Mouse (Mus musculus) heart, adult 8-10 months (tissue): ENCODE data around the gene Wasf2. TPM values are rescaled to one million over a fixed set of nuclear protein-coding genes. Genes with fewer than 3 reads are reported as not detected.

ENCODE experiments used
- DNase-seq: peaks from one replicate; pipeline ENCODE4 v3.0.0; 2022; ENCODE audit warnings: low spot score
- total RNA-seq, 4 experiments: library from RNA; stranded (reverse); gene quantifications; 2 replicates each; pipeline ENCODE4 v1.2.4; 2022

The Wasf2 gene
- total RNA-seq, 4 experiments from 2014 or later, result 64.1 to 87.2 (median 71.5) TPM

DNA sequence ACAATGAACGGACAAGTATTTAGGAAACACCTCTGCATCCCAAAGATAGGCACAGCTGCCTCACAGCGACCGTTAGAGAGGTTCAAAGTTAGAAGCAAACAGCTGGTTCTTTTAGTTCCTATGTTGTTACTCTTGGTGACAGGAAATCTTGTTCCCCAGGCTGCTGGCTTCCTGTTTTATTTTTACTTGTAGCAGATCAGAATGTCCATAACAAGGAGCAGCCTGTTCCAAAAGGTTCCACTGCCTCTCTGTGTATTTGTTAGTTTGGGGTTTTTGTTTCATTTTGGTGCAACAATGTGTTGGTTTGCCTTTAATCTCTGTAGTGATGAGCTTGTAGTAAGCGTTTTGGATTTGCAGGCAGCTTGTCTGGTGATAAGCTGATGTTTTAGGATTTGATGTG, 44.1 kb downstream of the Wasf2 start:
- peak; percentile 91 for DNase-seq

GRCm38 (mm10) chr4:133175274-133175673, 45.0 kb downstream of the Wasf2 start:
- no peak for DNase-seq

- DNase-seq, result no peak
These were observed 45.9 kb downstream of the Wasf2 start for GRCm38 (mm10) chr4:133175998-133176760.

- no peak for DNase-seq
These were observed 46.6 kb downstream of the Wasf2 start for GRCm38 (mm10) chr4:133176761-133177403.

- DNase-seq, result no peak
These were observed 48.0 kb downstream of the Wasf2 start for GRCm38 (mm10) chr4:133178305-133178704.

DNA sequence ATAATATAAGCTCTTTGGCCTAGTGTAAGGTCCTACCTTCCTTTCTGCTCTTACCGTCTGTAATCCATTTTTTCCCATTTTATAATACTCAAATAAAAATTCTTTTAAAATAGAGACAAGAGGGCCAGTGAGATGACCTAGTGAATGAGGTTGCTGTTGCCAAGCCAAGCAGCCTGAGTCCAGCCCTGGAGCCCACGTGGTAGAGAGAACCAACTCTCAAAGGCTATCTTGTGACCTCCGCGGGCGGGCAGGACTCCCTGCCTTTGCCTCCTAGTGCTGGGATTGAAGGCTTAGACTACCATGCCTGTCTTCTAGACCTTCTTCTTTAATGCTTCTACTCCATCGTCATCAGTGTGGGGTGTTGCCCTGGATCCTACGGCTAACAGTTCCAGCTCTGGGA, 49.0 kb downstream of the Wasf2 start:
- DNase-seq, result no peak

DNA sequence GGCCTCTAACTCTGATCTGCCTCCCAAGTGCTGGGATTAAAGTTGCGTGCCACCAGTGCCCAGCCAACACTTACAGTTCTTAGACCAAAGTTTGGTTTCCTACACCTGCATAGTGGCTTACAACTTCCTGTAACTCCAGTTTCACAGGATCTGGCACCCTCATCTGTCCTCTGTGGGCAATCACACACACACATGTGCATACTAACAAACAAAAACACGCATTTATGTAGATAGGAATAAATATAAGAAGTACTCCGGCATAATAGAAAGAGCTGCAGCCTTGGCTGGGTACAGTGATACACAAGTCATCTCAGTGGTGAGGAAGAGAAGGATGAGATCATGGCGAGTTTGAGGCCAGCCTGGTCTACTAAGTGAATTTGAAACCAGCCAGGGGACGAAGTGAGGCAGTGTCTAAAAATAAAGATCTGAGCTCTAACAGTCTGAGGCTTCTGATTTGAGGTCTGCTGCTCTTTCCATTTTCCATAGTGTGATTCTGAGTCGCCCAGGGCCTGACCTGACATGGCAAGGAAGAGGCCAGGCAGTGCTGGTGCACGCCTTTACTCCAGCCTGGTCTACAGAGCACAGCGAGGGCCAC, 52.2 kb downstream of the Wasf2 start:
- DNase-seq, result no peak

DNA sequence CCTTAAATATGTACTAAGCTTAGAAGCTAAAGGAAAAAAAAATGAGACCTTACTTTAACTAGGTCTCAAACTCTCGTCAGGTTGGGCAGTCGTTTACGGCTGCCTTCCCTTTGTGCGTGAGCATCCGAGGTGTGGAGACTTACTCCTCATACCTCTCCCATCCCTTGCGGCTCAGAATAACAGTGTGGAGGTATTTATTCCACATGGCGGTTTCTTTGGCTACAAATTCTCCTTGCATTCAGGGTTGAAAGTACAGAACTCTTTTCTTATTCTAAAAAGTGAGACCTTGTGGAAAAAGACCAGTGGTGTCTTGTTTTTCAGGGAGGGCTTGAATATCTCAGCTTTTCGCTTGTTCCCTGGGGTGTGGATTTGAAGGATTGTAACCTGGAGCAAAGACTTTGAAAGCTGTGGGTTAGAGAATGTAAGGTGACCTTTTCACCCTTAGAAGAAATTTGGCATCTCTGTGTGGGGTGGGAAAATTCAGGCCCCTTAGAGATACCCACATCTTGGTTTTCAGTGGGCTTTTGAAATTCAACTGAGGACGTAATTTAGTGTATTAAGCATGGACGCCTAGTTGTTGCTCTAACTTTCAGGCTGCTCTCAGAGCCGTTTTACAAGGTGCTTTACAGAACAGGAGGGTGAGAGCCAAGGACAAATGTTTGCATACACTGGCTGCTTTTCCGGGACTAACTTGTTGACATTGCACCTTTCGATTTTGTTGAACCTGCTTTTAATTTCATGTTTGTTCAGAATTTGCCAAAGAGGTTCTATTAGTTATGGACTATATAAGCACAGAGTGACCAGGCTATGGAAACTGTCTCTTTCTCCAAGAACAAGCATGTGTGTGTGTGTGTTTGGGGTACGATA, 54.0 kb downstream of the Wasf2 start:
- no peak for DNase-seq

DNA sequence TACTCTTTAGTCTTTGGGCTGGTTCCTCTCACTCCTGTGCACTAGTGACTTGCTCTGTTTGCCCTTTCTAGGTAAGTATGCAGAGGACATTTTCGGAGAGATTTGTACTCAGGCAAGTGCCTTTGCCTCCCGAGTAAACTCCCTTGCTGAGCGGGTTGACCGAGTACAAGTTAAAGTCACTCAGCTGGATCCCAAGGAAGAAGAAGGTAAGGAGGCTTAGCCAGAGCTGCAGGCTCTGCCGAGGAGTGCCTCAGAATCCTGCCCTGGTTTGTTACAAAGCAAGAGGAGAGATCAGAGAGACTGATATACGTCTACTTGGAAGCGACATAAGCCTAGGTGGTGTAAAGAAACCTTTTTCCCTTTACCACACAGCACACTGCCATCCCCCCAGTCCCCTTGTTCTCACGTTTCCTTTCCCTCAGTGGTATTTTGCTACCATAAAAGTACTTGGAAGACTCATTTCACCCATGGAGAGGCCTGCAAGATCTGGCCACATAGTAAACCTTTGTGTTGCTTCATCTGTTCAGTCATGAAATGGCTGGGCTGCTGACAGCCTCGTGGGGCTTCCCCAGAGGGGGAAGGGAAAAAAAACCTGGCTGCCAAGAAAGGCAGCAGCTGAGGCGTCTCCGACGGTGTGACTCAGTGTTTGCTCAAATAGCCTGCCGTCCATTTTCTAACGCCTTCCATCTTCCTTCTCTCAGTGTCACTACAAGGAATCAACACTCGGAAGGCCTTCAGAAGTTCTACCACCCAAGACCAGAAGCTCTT, 54.8 kb downstream of the Wasf2 start:
- peak; percentile 75 for DNase-seq

DNA sequence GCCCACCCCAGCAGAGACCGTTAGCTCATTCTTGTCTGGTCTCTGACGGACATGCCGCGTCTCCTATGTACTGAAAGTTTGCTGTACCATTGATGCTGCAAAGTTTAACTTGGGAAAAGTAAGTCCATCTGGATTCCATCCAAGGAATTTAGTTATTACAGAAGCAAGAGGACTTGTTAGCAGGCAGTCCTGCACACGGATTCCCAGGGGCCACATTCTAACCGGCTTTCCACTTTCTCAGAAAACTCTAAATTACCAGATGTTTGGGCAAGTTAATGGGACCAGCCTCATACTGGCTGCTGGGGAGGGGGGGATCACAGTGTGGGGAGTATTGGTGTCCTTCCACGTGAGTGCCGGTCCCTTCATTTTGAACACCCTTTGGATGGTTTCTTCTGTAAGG, 55.6 kb downstream of the Wasf2 start:
- DNase-seq, result no peak

GRCm38 (mm10) chr4:133186856-133187255, 56.6 kb downstream of the Wasf2 start:
- no peak for DNase-seq

GRCm38 (mm10) chr4:133189396-133189795, 59.1 kb downstream of the Wasf2 start:
- no peak for DNase-seq

DNA sequence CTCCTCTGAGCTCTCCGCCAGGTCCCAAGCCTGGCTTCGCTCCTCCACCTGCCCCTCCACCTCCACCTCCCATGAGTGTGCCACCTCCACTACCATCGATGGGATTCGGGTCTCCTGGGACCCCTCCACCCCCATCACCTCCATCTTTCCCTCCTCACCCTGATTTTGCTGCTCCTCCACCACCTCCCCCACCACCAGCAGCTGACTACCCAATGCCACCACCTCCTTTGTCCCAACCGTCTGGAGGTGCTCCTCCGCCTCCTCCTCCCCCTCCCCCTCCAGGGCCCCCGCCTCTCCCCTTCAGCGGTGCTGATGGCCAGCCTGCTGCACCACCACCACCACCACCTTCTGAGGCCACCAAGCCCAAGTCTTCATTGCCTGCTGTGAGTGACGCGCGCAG, 64.2 kb downstream of the Wasf2 start:
- DNase-seq, result no peak

DNA sequence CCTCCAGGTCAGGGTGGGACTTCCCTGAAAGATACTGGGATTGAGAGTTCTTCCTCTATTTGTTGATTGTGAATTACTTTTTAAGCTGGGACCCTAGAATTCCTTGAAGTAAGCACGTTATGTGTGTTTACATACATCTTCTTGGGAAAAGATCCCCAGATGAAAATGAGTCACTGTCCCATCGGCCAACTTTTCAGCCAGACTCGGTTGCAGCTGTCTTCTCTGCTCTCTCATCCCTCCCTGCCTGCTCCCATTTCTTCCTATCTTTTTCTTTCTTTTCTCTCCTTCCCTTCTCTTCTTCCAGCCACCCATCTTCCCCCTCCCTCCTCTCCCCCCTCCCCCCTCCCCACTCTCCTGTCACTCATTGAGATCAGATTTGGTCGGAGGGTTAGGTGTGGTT, 64.7 kb downstream of the Wasf2 start:
- DNase-seq, result no peak

- no peak for DNase-seq
These were observed 65.8 kb downstream of the Wasf2 start for GRCm38 (mm10) chr4:133196136-133196535.

- DNase-seq, result no peak
These were observed 66.5 kb downstream of the Wasf2 start for GRCm38 (mm10) chr4:133196852-133197251.

- DNase-seq, result no peak
These were observed 67.0 kb downstream of the Wasf2 start for GRCm38 (mm10) chr4:133197355-133197754.

GRCm38 (mm10) chr4:133197801-133198286, 67.5 kb downstream of the Wasf2 start:
- DNase-seq, result no peak

- no peak for DNase-seq
These were observed 68.3 kb downstream of the Wasf2 start for GRCm38 (mm10) chr4:133198337-133199180.

DNA sequence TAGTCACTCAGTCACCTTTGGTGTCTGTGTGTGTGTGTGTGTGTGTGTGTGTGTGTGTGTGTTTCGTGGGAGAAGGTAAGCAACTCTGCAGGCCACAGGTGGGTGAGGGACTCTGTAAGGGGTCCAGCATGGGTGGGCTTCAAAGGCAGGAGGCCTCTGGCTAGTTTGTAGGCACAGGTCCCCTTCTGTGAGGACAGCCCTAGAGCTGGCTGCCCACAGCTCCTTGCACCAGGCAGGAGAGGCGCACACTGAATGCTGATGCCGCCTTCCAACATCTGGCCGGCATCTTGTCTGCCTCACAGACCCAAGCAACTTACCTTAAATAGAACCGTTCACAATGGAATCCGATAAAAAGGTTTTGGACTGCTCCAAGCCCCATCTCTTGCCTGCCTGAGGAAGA, 69.4 kb downstream of the Wasf2 start:
- no peak for DNase-seq
